Mouse (Mus musculus) hindbrain, embryonic 10.5 days (tissue): ENCODE results near the gene Zfp953. TPM values are rescaled to one million over a fixed set of nuclear protein-coding genes. Genes with fewer than 3 reads are reported as not detected.
"Not testable (repeated sequence)": the region's sequence is repeated elsewhere in the genome, so short reads cannot be mapped to it uniquely, and the experiment has no call there.

Experiments
- DNase-seq: peaks from one replicate; pipeline ENCODE4 v3.0.0-alpha.2; 2017; ENCODE audit warnings: low spot score
- H3K27ac ChIP-seq: fragments of 300-500 bp; sonication (generic); 2 replicates; pipeline ENCODE4 v1.5.1; 2016; ENCODE audit warnings: mild to moderate bottlenecking, moderate library complexity
- H3K27me3 ChIP-seq: fragments of 300-500 bp; sonication (generic); 2 replicates; pipeline ENCODE4 v1.6.1; 2016; ENCODE audit warnings: mild to moderate bottlenecking; ENCODE audit not compliant: poor library complexity, insufficient read depth, severe bottlenecking
- H3K36me3 ChIP-seq: fragments of 300-500 bp; sonication (generic); 2 replicates; pipeline ENCODE4 v1.6.1; 2016; ENCODE audit warnings: mild to moderate bottlenecking, moderate library complexity
- H3K4me1 ChIP-seq: fragments of 300-500 bp; sonication (generic); replicated peaks from 2 replicates; pipeline ENCODE4 v1.6.1; 2016; ENCODE audit warnings: mild to moderate bottlenecking
- H3K4me3 ChIP-seq: fragments of 300-500 bp; sonication (generic); 2 replicates; pipeline ENCODE4 v1.5.1; 2016; ENCODE audit warnings: mild to moderate bottlenecking, moderate library complexity
- H3K9me3 ChIP-seq: fragments of 300-500 bp; sonication (generic); 2 replicates; pipeline ENCODE4 v1.6.1; 2016; ENCODE audit warnings: mild to moderate bottlenecking, moderate library complexity
- WGBS: fragments of 180-500 bp; shearing (Covaris S2); methylation state at CpG from one replicate; pipeline ENCODE4 v1.1.7; 2016; 5-methylcytosine and 5-hydroxymethylcytosine counted together
- polyA plus RNA-seq: library from polyadenylated mRNA; unstranded; fragments of >200 nt; fragmentation: Nextera tagmentation; extraction: Ambion mirVana; gene quantifications from 2 replicates; pipeline ENCODE4 v1.2.1, GENCODE M21; 2016

The Zfp953 gene
- 0.68 and 0.69 TPM in 2 replicates for polyA plus RNA-seq

GRCm38 (mm10) chr13:67360131-67360744, at the start of gene Zfp953, which contains the start of gene Gm28044:
Zfp953 (minus strand) TSS chr13:67360605.
Gm28044 (minus strand) TSS chr13:67360536.
- Histone ChIP-seq H3K36me3 (no peaks in the 10 kb centered on the region), H3K9me3 (no peaks in the 10 kb centered on the region), H3K27ac (peak within 1 kb of the TSS; percentile 86), H3K4me1 (peaks cover 14% of the 10 kb centered on the region), H3K27me3 (no peaks in the 10 kb centered on the region), H3K4me3 (peak within 1 kb of the TSS; percentile 67)
- under 1% methylated on average over 15 of the region's 15 CpGs for WGBS
- DNase-seq: peak; percentile 83

- not testable (repeated sequence) for H3K36me3 ChIP-seq, H3K4me1 ChIP-seq, H3K9me3 ChIP-seq, H3K27me3 ChIP-seq
- 3% methylated on average over 16 of the region's 16 CpGs for WGBS
- Histone ChIP-seq H3K4me3 (peak within 1 kb of the TSS; percentile 69), H3K27ac (peak within 1 kb of the TSS; percentile 79)
- DNase-seq: peak; percentile 69
Measured at GRCm38 (mm10) chr13:67399183-67399903, 38.9 kb upstream of the Zfp953 start, which contains the start of gene Zfp429. Zfp429 (minus strand) TSS chr13:67399819.

GRCm38 (mm10) chr13:67376255-67376654, 15.8 kb upstream of the Zfp953 start:
- H3K4me3 ChIP-seq, H3K9me3 ChIP-seq, H3K4me1 ChIP-seq, H3K27ac ChIP-seq, DNase-seq, H3K27me3 ChIP-seq, H3K36me3 ChIP-seq: not testable (repeated sequence)
- 68% methylated on average over 3 of the region's 3 CpGs for WGBS

GRCm38 (mm10) chr13:67375050-67375911, 14.9 kb upstream of the Zfp953 start, which contains the start of the genes Gm28041 and Zfp456:
Gm28041 (minus strand) TSS chr13:67375733.
Zfp456 (minus strand) TSS chr13:67375810.
- DNase-seq: peak; percentile 59
- 24% methylated on average over 15 of the region's 15 CpGs for WGBS
- not testable (repeated sequence) for H3K9me3 ChIP-seq, H3K36me3 ChIP-seq, H3K27me3 ChIP-seq, H3K4me1 ChIP-seq
- H3K4me3 ChIP-seq: peak within 1 kb of the TSS; percentile 51
- H3K27ac ChIP-seq: peak within 1 kb of the TSS; percentile 40; the same call in 1 of the 2 replicates

- Histone ChIP-seq H3K27ac (no peak overlapping the region), H3K9me3 (no peaks in the 10 kb centered on the region), H3K4me3 (no peak overlapping the region), H3K27me3 (no peaks in the 10 kb centered on the region), H3K36me3 (no peaks in the 10 kb centered on the region), H3K4me1 (no peaks in the 10 kb centered on the region)
- no peak for DNase-seq
Measured at GRCm38 (mm10) chr13:67351854-67352253, 8.6 kb downstream of the Zfp953 start.

- no peak overlapping the region for H3K4me3 ChIP-seq
- H3K9me3 ChIP-seq: no peaks in the 10 kb centered on the region
- peaks cover 9% of the 10 kb centered on the region; the same call in 1 of the 2 replicates for H3K36me3 ChIP-seq
- no peaks in the 10 kb centered on the region for H3K27me3 ChIP-seq
- 89% methylated on average over 2 of the region's 2 CpGs for WGBS
- DNase-seq: no peak
- H3K27ac ChIP-seq: no peak overlapping the region
- no peaks in the 10 kb centered on the region for H3K4me1 ChIP-seq
Measured at GRCm38 (mm10) chr13:67343422-67343821, 17.0 kb downstream of the Zfp953 start.

GRCm38 (mm10) chr13:67332877-67333276, 27.5 kb downstream of the Zfp953 start:
- peak; percentile 2 for DNase-seq
- Histone ChIP-seq H3K4me1 (peaks cover 10% of the 10 kb centered on the region), H3K9me3 (no peaks in the 10 kb centered on the region), H3K4me3 (peak overlapping the region; percentile 64), H3K27me3 (no peaks in the 10 kb centered on the region), H3K27ac (peak overlapping the region; percentile 76), H3K36me3 (no peaks in the 10 kb centered on the region)
- WGBS: 75% methylated on average over 1 of the region's 1 CpGs

- peaks cover 10% of the 10 kb centered on the region for H3K4me1 ChIP-seq
- H3K9me3 ChIP-seq: no peaks in the 10 kb centered on the region
- H3K36me3 ChIP-seq: no peaks in the 10 kb centered on the region
- peak within 1 kb of the TSS; percentile 76 for H3K27ac ChIP-seq
- DNase-seq: peak; percentile 67
- peak within 1 kb of the TSS; percentile 64 for H3K4me3 ChIP-seq
- H3K27me3 ChIP-seq: no peaks in the 10 kb centered on the region
- WGBS: 21% methylated on average over 17 of the region's 17 CpGs
Measured at GRCm38 (mm10) chr13:67332019-67332724, 28.2 kb downstream of the Zfp953 start, which contains the start of gene Zfp595. Zfp595 (minus strand) TSS chr13:67332570.

- Histone ChIP-seq H3K4me3 (peak overlapping the region; percentile 75), H3K9me3 (0 out of 2 replicates have a peak, but pooled peaks cover 3% of the 10 kb centered on the region), H3K27ac (peak overlapping the region; percentile 84), H3K36me3 (no peaks in the 10 kb centered on the region), H3K27me3 (no peaks in the 10 kb centered on the region), H3K4me1 (peaks cover 7% of the 10 kb centered on the region; the same call in 1 of the 2 replicates)
- DNase-seq: no peak
- WGBS: 35% methylated on average over 5 of the region's 5 CpGs
Measured at GRCm38 (mm10) chr13:67306718-67307117, 53.7 kb downstream of the Zfp953 start.

- DNase-seq: peak; percentile 84
- peaks cover 7% of the 10 kb centered on the region; the same call in 1 of the 2 replicates for H3K4me1 ChIP-seq
- peak within 1 kb of the TSS; percentile 75 for H3K4me3 ChIP-seq
- no peaks in the 10 kb centered on the region for H3K27me3 ChIP-seq
- H3K36me3 ChIP-seq: no peaks in the 10 kb centered on the region
- no peaks in the 10 kb centered on the region for H3K9me3 ChIP-seq
- peak within 1 kb of the TSS; percentile 84 for H3K27ac ChIP-seq
- 11% methylated on average over 16 of the region's 16 CpGs for WGBS
Measured at GRCm38 (mm10) chr13:67305822-67306672, 54.4 kb downstream of the Zfp953 start, which contains the start of gene Zfp457. Zfp457 (minus strand) TSS chr13:67306485.
